Mouse (Mus musculus): ENCODE measurements around the gene Map2k6. TPM values are rescaled to one million over a fixed set of nuclear protein-coding genes. Genes with fewer than 3 reads are reported as not detected.

Map2k6 gene
- polyA plus RNA-seq, 1 experiment from 2014 or later = 22.9 TPM

DNA sequence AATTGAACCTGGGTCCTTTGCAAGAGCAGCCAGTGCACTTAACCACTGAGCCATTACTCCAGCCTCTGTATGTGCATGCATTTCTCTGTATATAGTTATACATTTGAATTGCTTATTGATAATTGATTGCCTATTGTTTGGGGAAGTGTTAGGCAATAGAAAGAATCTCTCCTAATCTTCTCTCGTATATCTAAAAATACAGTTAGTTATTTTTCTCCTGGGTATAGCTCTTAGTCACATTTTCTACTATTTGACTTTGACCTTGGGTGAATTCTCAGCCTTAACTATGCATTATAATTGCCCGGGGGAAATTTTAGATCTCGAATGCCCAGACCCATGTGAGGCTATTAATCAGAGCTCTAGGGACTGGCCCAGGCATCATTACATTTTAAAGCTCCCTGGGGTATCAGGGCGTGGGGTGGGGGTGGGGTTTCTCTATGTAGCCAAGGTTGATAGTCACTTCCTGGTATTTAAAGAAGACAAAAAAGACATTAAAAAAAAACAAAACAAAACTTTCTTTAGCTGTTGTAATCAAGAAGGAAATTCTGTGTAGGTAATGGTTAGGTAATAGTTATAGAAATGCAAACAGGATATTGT is 39.9 kb downstream of the Map2k6 start:
- 31% methylated on average over 4 of the region's 4 CpGs for WGBS
- ATAC-seq (replicated peaks; ENCODE audit: low FRiP score) = no peak

DNA sequence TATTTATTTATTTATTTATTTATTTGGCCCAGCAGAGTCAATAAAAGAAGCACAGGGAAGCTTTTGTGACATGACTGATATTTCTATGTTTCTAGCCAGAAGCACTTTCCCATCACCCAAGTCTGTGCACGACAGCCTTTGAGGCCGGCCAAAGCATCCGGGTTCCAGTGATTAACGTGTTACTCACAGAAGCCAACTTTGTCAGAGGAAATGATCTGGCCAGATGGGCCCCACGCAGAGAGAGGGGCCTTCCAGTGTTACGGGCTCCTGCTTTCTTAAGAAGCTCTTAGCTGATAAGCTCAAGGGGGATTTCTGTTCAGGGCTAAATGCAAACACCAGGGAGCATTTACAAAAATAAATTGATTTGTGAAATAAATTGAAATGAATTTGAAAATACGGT is 40.4 kb downstream of the Map2k6 start:
- H3K4me1 ChIP-seq = peaks cover 15% of the 10 kb centered on the region
- H3K27me3 ChIP-seq = no peaks in the 10 kb centered on the region
- H3K4me3 ChIP-seq (replicated peaks) = no peak overlapping the region
- 24% methylated on average over 7 of the region's 7 CpGs for WGBS
- no peak for ATAC-seq (replicated peaks; ENCODE audit: low FRiP score)
- H3K9ac ChIP-seq = no peak overlapping the region
- 0 out of 2 replicates have a peak overlapping the region, but pooled peaks have one; percentile 18 for H3K27ac ChIP-seq
- no peaks in the 10 kb centered on the region for H3K9me3 ChIP-seq (replicated peaks)
- H3K4me2 ChIP-seq = no peak overlapping the region
- 0 out of 2 replicates have a peak, but pooled peaks cover 3% of the 10 kb centered on the region for H3K36me3 ChIP-seq

More for the DNA sequence above, 39.9 kb downstream of the Map2k6 start:
- Histone ChIP-seq H3K4me1 (peaks cover 15% of the 10 kb centered on the region), H3K9ac (no peak overlapping the region), H3K4me3 (replicated peaks) (no peak overlapping the region), H3K36me3 (0 out of 2 replicates have a peak, but pooled peaks cover 3% of the 10 kb centered on the region), H3K4me2 (no peak overlapping the region), H3K27me3 (no peaks in the 10 kb centered on the region), H3K9me3 (replicated peaks) (no peaks in the 10 kb centered on the region), H3K27ac (no peak overlapping the region)

DNA sequence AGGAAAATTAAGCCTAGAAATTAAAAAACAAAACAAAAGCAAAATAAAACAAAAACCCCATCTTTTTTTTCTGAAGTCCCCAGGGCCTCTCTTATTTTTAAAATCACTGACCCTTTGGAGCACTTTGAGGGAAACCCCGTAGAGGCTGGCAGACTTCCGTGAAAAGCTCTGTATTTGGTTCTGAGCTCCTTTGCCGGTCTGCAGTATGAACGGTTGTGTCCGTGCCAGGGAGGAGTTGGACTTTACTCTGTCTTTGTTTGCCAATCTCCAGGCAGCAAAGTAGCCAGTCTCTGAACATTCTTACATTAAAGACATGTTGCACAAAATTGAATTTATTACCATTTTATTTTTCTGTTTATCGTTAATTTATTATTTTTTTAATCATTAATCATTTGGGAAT is 45.7 kb downstream of the Map2k6 start:
- no peak overlapping the region for H3K4me2 ChIP-seq
- H3K9me3 ChIP-seq (replicated peaks) = no peaks in the 10 kb centered on the region
- H3K4me1 ChIP-seq = peaks cover 24% of the 10 kb centered on the region
- no peak overlapping the region for H3K4me3 ChIP-seq (replicated peaks)
- H3K27ac ChIP-seq = no peak overlapping the region
- ATAC-seq (replicated peaks; ENCODE audit: low FRiP score) = no peak
- 71% methylated on average over 6 of the region's 6 CpGs for WGBS
- H3K27me3 ChIP-seq = no peaks in the 10 kb centered on the region
- H3K36me3 ChIP-seq = no peaks in the 10 kb centered on the region
- H3K9ac ChIP-seq = no peak overlapping the region

DNA sequence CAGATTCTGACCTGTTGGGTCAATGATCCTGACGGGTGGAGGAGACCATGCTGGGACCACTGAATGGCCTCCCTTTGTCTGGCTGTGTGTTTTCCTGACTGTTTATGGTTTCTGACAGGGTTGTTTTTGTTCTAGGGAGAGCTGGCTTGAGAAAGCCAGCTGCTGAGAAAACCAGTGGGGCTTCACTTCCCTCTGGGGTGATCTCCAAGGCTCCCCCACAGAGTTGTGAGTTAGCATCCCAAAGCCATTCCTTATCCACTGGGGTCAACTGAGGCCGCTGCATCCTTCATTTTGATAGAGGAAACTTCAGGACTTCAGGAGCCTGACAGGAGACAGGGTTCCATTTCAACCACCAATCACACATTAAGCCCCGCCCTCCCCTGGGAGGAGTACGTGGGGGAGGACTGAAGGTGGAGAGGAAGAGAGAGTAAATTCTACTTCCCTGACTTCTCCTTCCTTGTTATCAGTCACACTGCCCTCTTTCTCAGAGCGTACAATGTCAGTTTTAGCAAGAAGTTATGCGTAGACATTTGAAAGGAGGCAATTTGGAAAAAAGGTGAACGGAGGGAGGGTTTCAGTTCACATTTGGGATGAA is 49.3 kb downstream of the Map2k6 start:
- Histone ChIP-seq H3K4me2 (peak overlapping the region; percentile 56), H3K4me1 (peaks cover 48% of the 10 kb centered on the region), H3K27ac (0 out of 2 replicates have a peak overlapping the region, but pooled peaks have one; percentile 24), H3K9me3 (replicated peaks) (no peaks in the 10 kb centered on the region), H3K9ac (no peak overlapping the region), H3K36me3 (no peaks in the 10 kb centered on the region), H3K4me3 (replicated peaks) (peak overlapping the region; percentile 28), H3K27me3 (no peaks in the 10 kb centered on the region)
- ATAC-seq (replicated peaks; ENCODE audit: low FRiP score) = peak; percentile 70
- WGBS = 7% methylated on average over 7 of the region's 7 CpGs

- no peaks in the 10 kb centered on the region for H3K9me3 ChIP-seq (replicated peaks)
- peak overlapping the region; percentile 28 for H3K4me3 ChIP-seq (replicated peaks)
- no peaks in the 10 kb centered on the region for H3K36me3 ChIP-seq
- ATAC-seq (replicated peaks; ENCODE audit: low FRiP score) = 0 out of 2 replicates have a peak, but pooled peaks have one; percentile 36
- H3K27me3 ChIP-seq = no peaks in the 10 kb centered on the region
- H3K4me1 ChIP-seq = peaks cover 48% of the 10 kb centered on the region
- WGBS = 4% methylated on average over 12 of the region's 12 CpGs
- H3K9ac ChIP-seq = no peak overlapping the region
- peak overlapping the region; percentile 56 for H3K4me2 ChIP-seq
- 0 out of 2 replicates have a peak overlapping the region, but pooled peaks have one; percentile 24 for H3K27ac ChIP-seq
Observed at GRCm38 (mm10) chr11:110448726-110449161, 49.8 kb downstream of the Map2k6 start.

DNA sequence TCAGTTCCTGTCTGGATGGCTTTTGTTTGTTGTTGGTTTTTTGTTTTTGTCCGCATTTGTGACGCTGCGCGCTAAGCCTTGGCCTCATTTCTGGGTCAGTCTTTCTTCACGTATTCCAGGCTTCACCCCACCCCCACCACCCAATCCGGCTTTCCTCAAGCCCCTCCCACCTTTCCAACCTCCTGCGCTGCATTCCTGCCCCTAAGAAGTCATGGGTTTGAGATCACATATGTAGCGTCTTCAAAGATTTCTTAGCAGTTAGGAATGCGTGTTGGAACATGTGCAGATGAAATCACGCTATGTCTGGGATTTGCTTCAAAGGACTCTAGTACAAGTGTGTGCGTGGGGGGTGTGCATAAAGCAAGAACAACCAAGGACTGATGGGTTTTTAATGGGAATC is 50.3 kb downstream of the Map2k6 start:
- ATAC-seq (replicated peaks; ENCODE audit: low FRiP score) = no peak
- Histone ChIP-seq H3K9ac (no peak overlapping the region), H3K4me2 (peak overlapping the region; percentile 56), H3K4me3 (replicated peaks) (peak overlapping the region; percentile 28), H3K36me3 (no peaks in the 10 kb centered on the region), H3K27me3 (no peaks in the 10 kb centered on the region), H3K27ac (no peak overlapping the region), H3K9me3 (replicated peaks) (no peaks in the 10 kb centered on the region), H3K4me1 (peaks cover 48% of the 10 kb centered on the region)
- 13% methylated on average over 11 of the region's 11 CpGs for WGBS

DNA sequence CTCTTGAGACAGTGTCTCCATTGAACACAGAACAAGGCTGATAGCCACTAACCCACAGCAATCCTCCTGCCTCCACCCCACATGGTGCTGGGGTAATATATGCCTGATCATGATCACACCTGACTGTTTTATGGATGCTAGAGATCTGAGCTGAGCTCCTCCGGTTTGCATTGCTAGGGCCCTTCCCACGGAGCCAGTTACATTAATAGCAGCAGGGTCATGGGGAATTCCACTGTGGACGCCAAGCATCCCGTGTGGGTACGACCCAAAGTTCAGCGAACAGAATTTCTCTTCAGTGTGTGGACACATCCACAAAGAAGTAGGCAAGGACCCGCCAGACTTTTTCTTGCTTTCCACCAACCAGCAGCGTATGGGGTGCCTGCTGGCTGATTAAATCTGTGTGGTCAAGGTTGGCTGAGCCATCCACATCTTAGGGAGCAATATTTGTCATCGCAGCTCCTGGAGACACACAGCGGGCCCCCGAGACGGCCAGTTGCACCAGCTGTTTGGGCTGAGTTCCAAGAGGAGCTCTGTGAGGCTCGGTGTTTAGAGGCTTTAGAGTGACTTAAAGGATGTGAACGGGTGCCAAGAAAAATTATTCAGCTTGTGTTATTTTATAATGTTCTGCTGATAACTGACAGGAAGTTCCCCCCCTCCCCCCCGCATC is 51.3 kb downstream of the Map2k6 start:
- Histone ChIP-seq H3K9me3 (replicated peaks) (no peaks in the 10 kb centered on the region), H3K4me3 (replicated peaks) (no peak overlapping the region), H3K9ac (no peak overlapping the region), H3K4me2 (peak overlapping the region; percentile 44), H3K27me3 (no peaks in the 10 kb centered on the region), H3K36me3 (no peaks in the 10 kb centered on the region), H3K4me1 (peaks cover 48% of the 10 kb centered on the region), H3K27ac (no peak overlapping the region)
- WGBS = 23% methylated on average over 15 of the region's 15 CpGs
- peak; percentile 48 for ATAC-seq (replicated peaks; ENCODE audit: low FRiP score)

DNA sequence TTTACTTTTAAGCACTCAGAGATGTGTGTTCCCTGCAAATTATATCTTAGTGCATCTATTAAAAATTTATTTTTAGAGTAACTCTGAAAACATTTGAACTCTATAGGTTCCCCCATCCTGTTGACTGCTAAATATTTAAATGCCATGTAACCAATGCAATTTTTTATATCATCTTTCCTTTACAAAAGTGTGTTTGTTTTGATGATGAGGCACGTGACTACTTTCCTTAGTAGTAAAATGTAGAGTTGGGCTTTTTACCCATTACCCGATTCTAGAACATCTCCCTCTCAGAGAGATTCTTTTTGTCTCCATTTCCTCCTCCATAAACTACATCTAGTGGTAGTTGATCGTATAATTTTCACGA is 51.8 kb downstream of the Map2k6 start:
- no peak overlapping the region for H3K9ac ChIP-seq
- H3K27ac ChIP-seq = no peak overlapping the region
- H3K27me3 ChIP-seq = no peaks in the 10 kb centered on the region
- H3K9me3 ChIP-seq (replicated peaks) = no peaks in the 10 kb centered on the region
- no peak for ATAC-seq (replicated peaks; ENCODE audit: low FRiP score)
- H3K4me2 ChIP-seq = peak overlapping the region; percentile 44; the same call in 1 of the 2 replicates
- 58% methylated on average over 4 of the region's 4 CpGs for WGBS
- H3K4me1 ChIP-seq = peaks cover 48% of the 10 kb centered on the region
- no peak overlapping the region for H3K4me3 ChIP-seq (replicated peaks)
- no peaks in the 10 kb centered on the region for H3K36me3 ChIP-seq

DNA sequence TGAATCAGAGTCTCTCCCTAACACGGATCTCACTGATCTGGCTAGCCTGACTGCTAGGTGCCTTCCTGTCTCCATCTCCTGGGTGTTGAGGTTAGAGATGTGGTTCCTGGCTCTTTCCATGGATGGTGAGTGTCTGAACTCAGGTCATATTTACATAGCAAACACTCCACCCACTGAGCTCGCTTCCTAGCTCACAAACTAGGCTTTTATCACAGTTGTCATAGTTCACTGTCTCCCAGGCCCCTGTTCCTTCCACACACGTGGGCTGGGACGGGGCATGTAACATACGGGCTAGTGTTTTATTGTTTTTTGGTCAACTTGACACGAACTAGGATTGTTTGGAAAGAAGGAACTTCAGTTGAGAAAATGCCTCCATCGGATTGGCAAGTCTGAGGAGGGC is 52.7 kb downstream of the Map2k6 start:
- ATAC-seq (replicated peaks; ENCODE audit: low FRiP score) = no peak
- Histone ChIP-seq H3K36me3 (no peaks in the 10 kb centered on the region), H3K27ac (no peak overlapping the region), H3K4me3 (replicated peaks) (no peak overlapping the region), H3K9me3 (replicated peaks) (no peaks in the 10 kb centered on the region), H3K4me1 (peaks cover 48% of the 10 kb centered on the region), H3K27me3 (no peaks in the 10 kb centered on the region), H3K4me2 (no peak overlapping the region), H3K9ac (no peak overlapping the region)
- WGBS = 66% methylated on average over 7 of the region's 7 CpGs

DNA sequence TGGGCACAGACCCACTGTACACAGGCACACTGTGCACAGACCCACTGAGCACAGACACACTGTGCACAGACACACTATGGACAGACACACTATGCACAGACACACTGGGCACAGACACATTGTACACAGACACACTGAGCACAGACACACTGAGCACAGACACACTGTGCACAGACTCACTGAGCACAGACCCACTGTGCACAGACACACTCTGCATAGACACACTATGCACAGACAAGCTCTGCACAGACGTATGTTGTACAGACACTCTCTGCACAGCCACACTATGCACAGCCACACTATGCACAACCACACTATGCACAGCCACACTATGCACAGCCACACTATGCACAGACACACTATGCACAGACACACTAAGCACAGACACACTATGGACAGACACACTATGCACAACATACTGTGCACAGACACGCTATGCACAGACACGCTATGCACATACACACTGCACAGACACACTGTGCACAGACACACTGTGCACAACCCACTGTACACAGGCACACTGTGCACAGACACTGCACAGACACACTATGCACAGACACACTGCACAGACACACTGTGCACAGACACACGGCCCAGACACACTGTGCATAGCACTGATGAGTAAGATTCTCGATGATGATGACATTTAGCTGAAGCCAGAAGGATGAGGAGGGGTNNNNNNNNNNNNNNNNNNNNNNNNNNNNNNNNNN is 54.7 kb downstream of the Map2k6 start:
- H3K4me1 ChIP-seq = peaks cover 34% of the 10 kb centered on the region
- H3K4me2 ChIP-seq = no peak overlapping the region
- no peak overlapping the region for H3K27ac ChIP-seq
- no peaks in the 10 kb centered on the region for H3K9me3 ChIP-seq (replicated peaks)
- WGBS = 94% methylated on average over 5 of the region's 5 CpGs
- no peak overlapping the region for H3K4me3 ChIP-seq (replicated peaks)
- H3K27me3 ChIP-seq = no peaks in the 10 kb centered on the region
- no peak overlapping the region for H3K9ac ChIP-seq
- H3K36me3 ChIP-seq = no peaks in the 10 kb centered on the region
- no peak for ATAC-seq (replicated peaks; ENCODE audit: low FRiP score)

GRCm38 (mm10) chr11:110457441-110457912 is 58.6 kb downstream of the Map2k6 start:
- Histone ChIP-seq H3K36me3 (no peaks in the 10 kb centered on the region), H3K4me2 (no peak overlapping the region), H3K27me3 (no peaks in the 10 kb centered on the region), H3K9me3 (replicated peaks) (no peaks in the 10 kb centered on the region), H3K27ac (no peak overlapping the region), H3K4me1 (peaks cover 6% of the 10 kb centered on the region; the same call in 1 of the 2 replicates), H3K9ac (no peak overlapping the region), H3K4me3 (replicated peaks) (no peak overlapping the region)
- WGBS = 83% methylated on average over 7 of the region's 7 CpGs
- no peak for ATAC-seq (replicated peaks; ENCODE audit: low FRiP score)

- Histone ChIP-seq H3K4me3 (replicated peaks) (no peak overlapping the region), H3K4me2 (no peak overlapping the region), H3K36me3 (no peaks in the 10 kb centered on the region), H3K9me3 (replicated peaks) (no peaks in the 10 kb centered on the region), H3K9ac (no peak overlapping the region), H3K27ac (no peak overlapping the region), H3K4me1 (peaks cover 8% of the 10 kb centered on the region; the same call in 1 of the 2 replicates), H3K27me3 (no peaks in the 10 kb centered on the region)
- WGBS = 53% methylated on average over 2 of the region's 2 CpGs
- no peak for ATAC-seq (replicated peaks; ENCODE audit: low FRiP score)
Observed at GRCm38 (mm10) chr11:110460480-110460879, 61.6 kb downstream of the Map2k6 start.

Measured in kidney, embryonic 15.5 days (tissue).